Mouse (Mus musculus) liver, embryonic 14.5 days (tissue): ENCODE measurements at regions not wholly inside any gene's neighbourhood (a gene's known extent, or its start where the extent isn't known, plus 50 kb on each side); places are given as distances from the start of the nearest gene placed in this dataset.

Experiments
- ATAC-seq: fragments of 200-750 bp; cut with Nextera tagmentation; 2 replicates; pipeline ENCODE4 v1.8.0; 2017; ENCODE audit warnings: moderate number of reproducible peaks, mild to moderate bottlenecking, moderate library complexity; ENCODE audit not compliant: insufficient read depth
- DNase-seq, 3 experiments: peaks; one replicate each; pipeline ENCODE4 v3.0.0-alpha.2; 2012 to 2013; ENCODE audit warnings: low read depth in 3 of 3, low spot score in 3 of 3
- H3K27ac ChIP-seq: fragments of 300-500 bp; sonication (generic); 2 replicates; pipeline ENCODE4 v1.5.1; 2014; ENCODE audit warnings: moderate library complexity, mild to moderate bottlenecking, control low read depth, inconsistent platforms
- H3K27me3 ChIP-seq: fragments of 300-500 bp; sonication (generic); 2 replicates; pipeline ENCODE4 v1.6.1; 2014; ENCODE audit warnings: mild to moderate bottlenecking, low read length, moderate library complexity; ENCODE audit not compliant: control insufficient read depth, insufficient read depth
- H3K36me3 ChIP-seq: fragments of 300-500 bp; sonication (generic); replicated peaks from 2 replicates; pipeline ENCODE4 v1.6.1; 2014; ENCODE audit warnings: low read depth; ENCODE audit not compliant: control insufficient read depth, insufficient read depth
- H3K4me1 ChIP-seq, 2 experiments: fragments of 200-500 bp in 1 of 2; fragments of 300-500 bp in 1 of 2; sonication (generic) in 1 of 2; replicated peaks; 2 replicates each; pipeline ENCODE4 v1.6.1; 2012 to 2014; ENCODE audit warnings: antibody characterized with exemption in 1 of 2, inconsistent platforms in 1 of 2, low read length in 1 of 2; ENCODE audit not compliant: control insufficient read depth in 2 of 2, insufficient read depth in 2 of 2
- H3K4me2 ChIP-seq: fragments of 300-500 bp; sonication (generic); 2 replicates; pipeline ENCODE4 v1.6.1; 2014; ENCODE audit warnings: low read depth, mild to moderate bottlenecking, control low read depth, moderate library complexity
- H3K4me3 ChIP-seq, 2 experiments: fragments of 200-500 bp in 1 of 2; fragments of 300-500 bp in 1 of 2; sonication (generic) in 1 of 2; 2 replicates each; pipeline ENCODE4 v1.5.1; 2012 to 2014; ENCODE audit warnings: low read depth in 2 of 2, low read length in 2 of 2, mild to moderate bottlenecking in 2 of 2, control low read depth in 1 of 2, inconsistent platforms in 1 of 2, moderate library complexity in 1 of 2; ENCODE audit not compliant: insufficient read depth in 1 of 2
- H3K9ac ChIP-seq: fragments of 300-500 bp; sonication (generic); replicated peaks from 2 replicates; pipeline ENCODE4 v1.6.1; 2014; ENCODE audit warnings: mild to moderate bottlenecking, control low read depth, moderate library complexity
- H3K9me3 ChIP-seq: fragments of 300-500 bp; sonication (generic); 2 replicates; pipeline ENCODE4 v1.6.1; 2016; ENCODE audit warnings: low read length, mixed read lengths; ENCODE audit not compliant: control insufficient read depth
- CTCF ChIP-seq: IDR thresholded peaks from 2 replicates; pipeline ENCODE4 v1.5.1; 2016; ENCODE audit warnings: antibody characterized with exemption, low read depth, control low read depth
- EP300 ChIP-seq: IDR thresholded peaks from 2 replicates; pipeline ENCODE4 v1.6.1; 2016; ENCODE audit warnings: antibody characterized with exemption, low read depth
- WGBS: fragments of 180-500 bp; shearing (Covaris S2); extraction: QIAGEN DNeasy Blood & Tissue Kit; methylation state at CpG from one replicate; pipeline ENCODE4 v1.1.7; 2014; ENCODE audit not compliant: insufficient replicate concordance; 5-methylcytosine and 5-hydroxymethylcytosine counted together

GRCm38 (mm10) chr5:73787275-73787674, 136.1 kb downstream of the Spata18 start:
- 52% methylated on average over 5 of the region's 5 CpGs for WGBS
- no peaks in the 10 kb centered on the region for H3K36me3 ChIP-seq
- H3K9ac ChIP-seq: no peak overlapping the region
- DNase-seq (no peak), ATAC-seq (no peak)
- no peak for TF ChIP-seq EP300
- no peak for TF ChIP-seq CTCF
- H3K4me2 ChIP-seq: no peak overlapping the region
- no peaks in the 10 kb centered on the region for H3K4me1 ChIP-seq
- no peak overlapping the region for H3K27ac ChIP-seq
- H3K4me3 ChIP-seq: no peak overlapping the region
- H3K9me3 ChIP-seq: no peaks in the 10 kb centered on the region
- no peaks in the 10 kb centered on the region for H3K27me3 ChIP-seq

GRCm38 (mm10) chr5:73792216-73792615, 141.0 kb downstream of the Spata18 start:
- 51% methylated on average over 3 of the region's 3 CpGs for WGBS
- no peak overlapping the region for H3K27ac ChIP-seq

GRCm38 (mm10) chr5:73796201-73796600, 145.0 kb downstream of the Spata18 start:
- 45% methylated on average over 2 of the region's 2 CpGs for WGBS

More at GRCm38 (mm10) chr5:73792216-73792615, 141.0 kb downstream of the Spata18 start:
- Histone ChIP-seq H3K4me3 (no peak overlapping the region), H3K27me3 (no peaks in the 10 kb centered on the region), H3K4me2 (no peak overlapping the region), H3K4me1 (no peaks in the 10 kb centered on the region), H3K9me3 (no peaks in the 10 kb centered on the region), H3K9ac (no peak overlapping the region), H3K36me3 (no peaks in the 10 kb centered on the region)
- no peak for DNase-seq
- no peak for TF ChIP-seq CTCF
- TF ChIP-seq EP300: no peak
- ATAC-seq: no peak

GRCm38 (mm10) chr5:73797980-73798379, 146.8 kb downstream of the Spata18 start:
- no peak overlapping the region for H3K4me3 ChIP-seq
- DNase-seq: no peak
- H3K4me2 ChIP-seq: no peak overlapping the region
- no peaks in the 10 kb centered on the region for H3K36me3 ChIP-seq
- no peaks in the 10 kb centered on the region for H3K27me3 ChIP-seq
- ATAC-seq: no peak
- no peak overlapping the region for H3K27ac ChIP-seq
- no peak overlapping the region for H3K9ac ChIP-seq
- 44% methylated on average over 3 of the region's 3 CpGs for WGBS
- TF ChIP-seq EP300 (no peak), CTCF (no peak)
- H3K4me1 ChIP-seq: no peaks in the 10 kb centered on the region
- H3K9me3 ChIP-seq: no peaks in the 10 kb centered on the region

More at GRCm38 (mm10) chr5:73796201-73796600, 145.0 kb downstream of the Spata18 start:
- ATAC-seq (no peak), DNase-seq (no peak)
- no peak overlapping the region for H3K9ac ChIP-seq
- H3K36me3 ChIP-seq: no peaks in the 10 kb centered on the region
- H3K9me3 ChIP-seq: no peaks in the 10 kb centered on the region
- no peak overlapping the region for H3K4me2 ChIP-seq
- TF ChIP-seq CTCF (no peak), EP300 (no peak)
- no peak overlapping the region for H3K4me3 ChIP-seq
- no peaks in the 10 kb centered on the region for H3K27me3 ChIP-seq
- H3K4me1 ChIP-seq: no peaks in the 10 kb centered on the region
- no peak overlapping the region for H3K27ac ChIP-seq

- Histone ChIP-seq H3K27me3 (no peaks in the 10 kb centered on the region), H3K9ac (no peak overlapping the region), H3K27ac (no peak overlapping the region), H3K4me1 (no peaks in the 10 kb centered on the region), H3K4me3 (no peak overlapping the region), H3K36me3 (no peaks in the 10 kb centered on the region), H3K4me2 (no peak overlapping the region), H3K9me3 (no peaks in the 10 kb centered on the region)
- WGBS: 52% methylated on average over 1 of the region's 1 CpGs
- DNase-seq (no peak), ATAC-seq (no peak)
- TF ChIP-seq CTCF (no peak), EP300 (no peak)
Measured at GRCm38 (mm10) chr5:73803431-73803830, 152.3 kb downstream of the Spata18 start.
